Mouse (Mus musculus) liver, adult 2 months (tissue): Measurements from ENCODE around the gene Ltbp1.

Experiments used
- CTCF ChIP-seq: fragments of 200-500 bp; IDR thresholded peaks from 2 replicates; pipeline ENCODE4 v1.5.1; 2011; ENCODE audit warnings: low read depth, low read length, control low read depth
- POLR2A ChIP-seq: fragments of 200-500 bp; IDR thresholded peaks from 2 replicates; pipeline ENCODE4 v1.6.1; 2011; ENCODE audit warnings: low read length, control low read depth; ENCODE audit not compliant: insufficient read depth; ENCODE audit errors: extremely low read depth

DNA sequence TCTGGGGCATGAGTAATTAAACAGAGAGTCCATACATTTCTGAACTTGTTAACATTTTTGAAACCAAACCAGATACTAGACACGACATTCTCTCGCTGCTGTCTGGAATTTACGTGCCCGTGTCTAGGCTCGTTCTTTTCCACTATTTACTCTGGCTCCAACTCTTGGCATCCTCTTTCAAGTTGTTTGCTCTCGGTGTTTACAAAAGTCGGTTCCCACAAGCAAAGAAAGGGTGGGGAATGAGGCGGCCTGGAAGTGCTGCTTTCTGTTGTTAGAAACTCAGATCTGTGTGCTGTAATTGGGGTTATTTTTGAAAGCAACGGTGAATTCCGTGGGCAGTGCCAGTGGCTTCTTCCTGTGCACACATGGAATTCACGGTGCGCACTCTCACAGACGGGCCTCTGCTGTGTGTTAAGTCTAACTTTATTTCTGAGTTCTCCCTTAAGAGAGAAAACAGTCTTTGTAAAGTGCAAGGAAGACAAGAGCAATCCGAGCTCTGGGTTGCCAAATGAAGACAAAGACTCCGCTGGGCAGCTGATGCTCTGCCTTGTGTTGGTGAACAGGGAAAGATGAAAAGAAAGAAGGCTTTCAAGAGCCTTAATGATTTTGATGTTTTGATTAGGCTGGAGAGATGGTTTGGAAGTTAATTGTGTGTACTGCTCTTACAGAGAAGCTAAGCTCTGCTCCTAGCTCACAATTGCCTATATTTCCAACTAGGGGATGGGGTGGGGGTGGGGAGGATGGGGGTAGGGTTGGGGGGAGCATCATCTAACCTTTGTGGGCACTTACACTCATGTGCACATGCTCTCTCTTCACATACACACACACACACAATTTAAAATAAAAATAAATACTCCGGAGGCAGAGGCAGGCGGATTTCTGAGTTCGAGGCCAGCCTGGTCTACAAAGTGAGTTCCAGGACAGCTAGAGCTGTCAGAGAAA lies 302.0 kb downstream of the Ltbp1 start:
- no peak for TF ChIP-seq POLR2A
- no peak for TF ChIP-seq CTCF
